Mouse (Mus musculus): ENCODE data around the gene Daam2. TPM values are rescaled to one million over a fixed set of nuclear protein-coding genes. Genes with fewer than 3 reads are reported as not detected.

The Daam2 gene
- total RNA-seq, 2 experiments from 2014 or later = 50.1 to 55.5 TPM

GRCm38 (mm10) chr17:49419813-49420212 is 144.3 kb downstream of the Daam2 start:
- DNase-seq (ENCODE audit: low spot score in 2 of 2) = no peak
- intact Hi-C loops (cut with DNase I) = no loop called here

- DNase-seq (ENCODE audit: low spot score in 2 of 2) = no peak
- intact Hi-C loops (cut with DNase I) = no loop called here
These were observed 147.9 kb downstream of the Daam2 start for GRCm38 (mm10) chr17:49416228-49416627.

GRCm38 (mm10) chr17:49413554-49413953 is 150.6 kb downstream of the Daam2 start:
- no peak for DNase-seq (ENCODE audit: low spot score in 2 of 2)

GRCm38 (mm10) chr17:49412974-49413373 is 151.2 kb downstream of the Daam2 start:
- intact Hi-C loops (cut with DNase I) = no loop called here
- DNase-seq (ENCODE audit: low spot score in 2 of 2) = no peak

More at GRCm38 (mm10) chr17:49413554-49413953, 150.6 kb downstream of the Daam2 start:
- intact Hi-C loops (cut with DNase I) = no loop called here

Other genes with a start within 250 kb of the Daam2 start
- gene Mocs1, start 136.0 kb downstream of the Daam2 start, total RNA-seq (2021) = 10 to 100 TPM in 1 of 2 experiments, 1 to 10 TPM in 1; 9.9 to 12.5 TPM
- gene Kif6, start 50.8 kb upstream of the Daam2 start, total RNA-seq (2021) = 1 to 10 TPM; 1.4 to 2.2 TPM

Measured in left cerebral cortex, postnatal 14 days (tissue).